ENCODE assay signal across 8 mouse cellular contexts in the genomic region with DNA sequence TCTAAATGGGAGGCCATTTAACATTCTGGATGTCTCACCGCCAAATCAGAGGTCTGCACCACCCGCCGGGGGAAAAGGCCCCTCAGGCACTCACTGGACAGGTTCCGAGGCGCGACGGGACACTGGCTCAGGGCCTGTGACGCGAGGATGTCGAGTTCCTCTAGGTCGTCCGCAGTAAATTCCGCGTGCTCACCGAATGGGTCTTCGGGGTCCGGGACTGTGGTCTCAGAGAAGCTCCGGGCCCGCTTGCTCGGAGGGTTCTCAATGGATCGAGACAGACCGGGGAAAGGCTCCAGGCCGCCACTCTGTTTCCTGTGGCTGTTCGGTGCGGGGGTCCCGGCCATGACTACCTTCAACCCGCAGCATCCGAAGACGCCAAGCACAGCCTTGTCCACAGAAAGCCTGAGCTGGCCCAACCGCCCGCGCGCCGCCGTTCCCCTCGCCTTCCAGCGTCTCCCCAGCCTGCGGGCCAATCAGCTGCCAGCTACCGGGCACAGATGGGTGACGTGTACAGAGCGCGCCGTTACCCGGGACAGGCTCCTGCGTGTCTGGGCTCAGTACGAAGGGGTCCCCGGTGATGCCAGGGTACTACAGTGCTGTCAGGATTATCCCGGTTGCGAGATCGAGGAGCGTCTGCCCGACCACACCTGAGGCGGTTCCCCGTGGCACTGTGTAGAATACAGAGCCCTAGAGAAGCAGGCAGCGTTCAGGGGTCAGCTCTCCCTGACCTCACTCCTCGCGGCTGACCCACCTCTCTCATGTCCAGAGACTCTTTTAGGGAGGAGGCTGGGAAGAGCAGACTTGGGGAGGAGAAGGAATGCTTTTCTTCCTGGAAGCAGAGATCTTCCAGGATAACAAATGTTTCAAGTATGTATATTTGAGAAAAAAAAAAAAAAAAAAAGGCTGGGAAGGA. TPM values are rescaled to one million over a fixed set of nuclear protein-coding genes. Genes with fewer than 3 reads are reported as not detected.
DNase-seq lines count a peak whose midpoint lies in the region; ATAC-seq and TF ChIP-seq lines count a peak whose summit lies in the region.

A gene (minus strand): TSS at position 464 of the 913 bp plus-strand sequence.

- no peak for TF ChIP-seq EP300 in liver, postnatal 0 days (IDR thresholded peaks at IDR 0.05; ENCODE audit: low read depth)

- peaks cover 15% of the 10 kb centered on the region for H3K36me3 ChIP-seq in ES-E14 (ENCODE audit: control insufficient read depth, insufficient read depth, low read length, poor library complexity, severe bottlenecking)
- H3K36me3 ChIP-seq in forebrain, embryonic 15.5 days = peaks cover 33% of the 10 kb centered on the region
- peaks cover 24% of the 10 kb centered on the region for H3K36me3 ChIP-seq in liver, postnatal 0 days (replicated peaks; ENCODE audit: insufficient read depth, low read length)
- H3K36me3 ChIP-seq in neural tube, embryonic 13.5 days = peaks cover 36% of the 10 kb centered on the region

- no peak for TF ChIP-seq CTCF in liver, postnatal 0 days (IDR thresholded peaks at IDR 0.05; ENCODE audit: low read depth)

- H3K27me3 ChIP-seq in forebrain, embryonic 15.5 days = no peaks in the 10 kb centered on the region
- no peaks in the 10 kb centered on the region for H3K27me3 ChIP-seq in liver, postnatal 0 days (ENCODE audit: insufficient read depth, low read length)
- H3K27me3 ChIP-seq in neural tube, embryonic 13.5 days = no peaks in the 10 kb centered on the region

- H3K27ac ChIP-seq in ES-E14 (ENCODE audit: insufficient read depth, low read depth, low read length, poor library complexity, severe bottlenecking) = 0 out of 2 replicates have a peak within 1 kb of the TSS, but pooled peaks have one; percentile 12
- H3K27ac ChIP-seq in forebrain, embryonic 15.5 days (replicated peaks) = peak within 1 kb of the TSS; percentile 84
- H3K27ac ChIP-seq in liver, postnatal 0 days (ENCODE audit: low read depth) = peak within 1 kb of the TSS; percentile 73
- peak within 1 kb of the TSS; percentile 76 for H3K27ac ChIP-seq in neural tube, embryonic 13.5 days (replicated peaks)

- H3K9ac ChIP-seq in ES-E14 (ENCODE audit: insufficient read depth, low read depth, low read length, poor library complexity, severe bottlenecking) = peak within 1 kb of the TSS; percentile 91
- peak within 1 kb of the TSS; percentile 86 for H3K9ac ChIP-seq in forebrain, embryonic 15.5 days (replicated peaks)
- peak within 1 kb of the TSS; percentile 86 for H3K9ac ChIP-seq in liver, postnatal 0 days (replicated peaks)
- H3K9ac ChIP-seq in neural tube, embryonic 13.5 days = peak within 1 kb of the TSS; percentile 95

- peak; percentile 99 for ATAC-seq in forebrain, embryonic 15.5 days (replicated peaks)
- ATAC-seq in liver, postnatal 0 days = peak; percentile 100
- peak; percentile 99 for ATAC-seq in neural tube, embryonic 13.5 days (ENCODE audit: low read depth)

- H3K4me1 ChIP-seq in ES-E14 (ENCODE audit: control insufficient read depth in 2 of 2, insufficient read depth in 2 of 2, low read length in 2 of 2, poor library complexity in 1 of 2) = peaks cover 0 to 3% of the 10 kb centered on the region in 2 experiments; a peak in 1 of 4 replicates
- H3K4me1 ChIP-seq in forebrain, embryonic 15.5 days = peaks cover 20% of the 10 kb centered on the region
- H3K4me1 ChIP-seq in liver, postnatal 0 days (ENCODE audit: insufficient read depth) = peaks cover 11% of the 10 kb centered on the region
- H3K4me1 ChIP-seq in neural tube, embryonic 13.5 days (replicated peaks) = peaks cover 30% of the 10 kb centered on the region

- intact Hi-C loops in heart, postnatal 14 days (cut with DNase I) = no loop called here

- DNase-seq in ES-E14 (ENCODE audit: low read depth, low spot score) = peak; percentile 74
- peak; percentile 87 for DNase-seq in cerebellum, adult 11 months
- DNase-seq in heart, postnatal 14 days = peak; percentile 89 to 93
- peak; percentile 92 for DNase-seq in layer of hippocampus, adult 11-12 months (ENCODE audit: low spot score)
- DNase-seq in liver, postnatal 0 days = peak; percentile 93
- peak; percentile 87 for DNase-seq in telencephalon, adult 2 months (ENCODE audit: low read depth, low spot score)

- under 1% methylated on average over 57 of the region's 57 CpGs for WGBS in forebrain, embryonic 15.5 days
- 1% methylated on average over 57 of the region's 57 CpGs for WGBS in liver, postnatal 0 days (ENCODE audit: insufficient replicate concordance)
- WGBS in neural tube, embryonic 13.5 days = under 1% methylated on average over 57 of the region's 57 CpGs

- H3K4me2 ChIP-seq in forebrain, embryonic 15.5 days (replicated peaks) = peak within 1 kb of the TSS; percentile 94
- H3K4me2 ChIP-seq in liver, postnatal 0 days (ENCODE audit: low read depth, low read length) = peak within 1 kb of the TSS; percentile 94
- peak within 1 kb of the TSS; percentile 93 for H3K4me2 ChIP-seq in neural tube, embryonic 13.5 days

- in situ Hi-C loops in ES-E14 (cut with MboI; ENCODE audit: low sequenced_read_pairs in 2 of 2, unreplicated experiment in 2 of 2) = no loop called here

- H3K4me3 ChIP-seq in ES-E14 (ENCODE audit: insufficient read depth in 1 of 2, low read depth in 1 of 2, low read length in 2 of 2, poor library complexity in 1 of 2, severe bottlenecking in 1 of 2) = peak within 1 kb of the TSS; percentile 87 to 90
- H3K4me3 ChIP-seq in forebrain, embryonic 15.5 days = peak within 1 kb of the TSS; percentile 79
- peak within 1 kb of the TSS; percentile 84 for H3K4me3 ChIP-seq in liver, postnatal 0 days (ENCODE audit: low read depth, low read length)
- H3K4me3 ChIP-seq in neural tube, embryonic 13.5 days = peak within 1 kb of the TSS; percentile 89

- no peaks in the 10 kb centered on the region for H3K9me3 ChIP-seq in ES-E14 (ENCODE audit: control insufficient read depth, insufficient read depth, low read depth, low read length)
- no peaks in the 10 kb centered on the region for H3K9me3 ChIP-seq in forebrain, embryonic 15.5 days
- H3K9me3 ChIP-seq in liver, postnatal 0 days (ENCODE audit: low read length) = no peaks in the 10 kb centered on the region
- no peaks in the 10 kb centered on the region for H3K9me3 ChIP-seq in neural tube, embryonic 13.5 days

TF ChIP-seq in ES-E14, 5 proteins besides CTCF, POLR2A, EP300 and RAD21:
- TF ChIP-seq HCFC1 (IDR thresholded peaks at IDR 0.05; ENCODE audit: borderline replicate concordance, insufficient read depth, low read length) (peak; percentile 74), ZC3H11A (IDR thresholded peaks at IDR 0.05; ENCODE audit: borderline replicate concordance, low read depth, low read length) (no peak), ZNF384 (IDR thresholded peaks at IDR 0.05; ENCODE audit: low read depth, low read length) (0 out of 2 replicates have a peak, but pooled peaks have one; percentile 7)
TF ChIP-seq in ES-E14: peak in this region for 2.

RNA-seq across cellular contexts. Expression of the gene that starts here (rescaled TPM):
- 17.1 and 21.7 TPM in 2 replicates for total RNA-seq in ES-E14 (2012; rRNA removed)
- 32.0 and 36.5 TPM in 2 replicates for polyA plus RNA-seq in forebrain, embryonic 15.5 days (2015; fragmentation: Nextera tagmentation; extraction: Ambion mirVana)
- 10 to 100 TPM in 1 of 2 experiments, 1 to 10 TPM in 1; 8.4 to 10.3 TPM for total RNA-seq in heart, postnatal 14 days (2021)
- polyA plus RNA-seq in liver, postnatal 0 days (2015; fragmentation: Nextera tagmentation; extraction: Ambion mirVana) = 6.1 and 6.7 TPM in 2 replicates
- 26.3 and 29.5 TPM in 2 replicates for polyA plus RNA-seq in neural tube, embryonic 13.5 days (2015; fragmentation: Nextera tagmentation; extraction: Ambion mirVana)

Comparison
In these comparisons a context has a peak if more than half of its experiments do, and no peak if none do; other contexts are left out.
1. Peak in every context shown above with its lines: DNase-seq, ATAC-seq, H3K4me3 ChIP-seq and H3K27ac ChIP-seq.
2. H3K27ac ChIP-seq: peak in every context shown above with its lines; median percentile 84 in forebrain, embryonic 15.5 days; 76 in neural tube, embryonic 13.5 days; 73 in liver, postnatal 0 days; 12 in ES-E14.